Mouse (Mus musculus) liver, embryonic 12.5 days (tissue): Measurements from ENCODE around the gene Olfr1065. TPM values are rescaled to one million over a fixed set of nuclear protein-coding genes. Genes with fewer than 3 reads are reported as not detected.
"Not testable (repeated sequence)": the region's sequence is repeated elsewhere in the genome, so short reads cannot be mapped to it uniquely, and the experiment has no call there.

ENCODE experiments used
- ATAC-seq: fragments of 200-750 bp; cut with Nextera tagmentation; 2 replicates; pipeline ENCODE4 v1.8.0; 2017; ENCODE audit warnings: moderate number of reproducible peaks, mild to moderate bottlenecking, moderate library complexity
- H3K27ac ChIP-seq: fragments of 300-500 bp; sonication (generic); 2 replicates; pipeline ENCODE4 v1.5.1; 2016; ENCODE audit warnings: mild to moderate bottlenecking
- H3K27me3 ChIP-seq: fragments of 300-500 bp; sonication (generic); replicated peaks from 2 replicates; pipeline ENCODE4 v1.6.1; 2016; ENCODE audit warnings: mild to moderate bottlenecking, moderate library complexity
- H3K36me3 ChIP-seq: fragments of 300-500 bp; sonication (generic); 2 replicates; pipeline ENCODE4 v1.6.1; 2016; ENCODE audit warnings: mild to moderate bottlenecking, moderate library complexity
- H3K4me1 ChIP-seq: fragments of 300-500 bp; sonication (generic); 2 replicates; pipeline ENCODE4 v1.6.1; 2016
- H3K4me2 ChIP-seq: fragments of 300-500 bp; sonication (generic); 2 replicates; pipeline ENCODE4 v1.6.1; 2016; ENCODE audit warnings: mild to moderate bottlenecking, moderate library complexity
- H3K4me3 ChIP-seq: fragments of 300-500 bp; sonication (generic); 2 replicates; pipeline ENCODE4 v1.5.1; 2016; ENCODE audit warnings: mild to moderate bottlenecking, moderate library complexity
- H3K9ac ChIP-seq: fragments of 300-500 bp; sonication (generic); 2 replicates; pipeline ENCODE4 v1.6.1; 2016; ENCODE audit warnings: mild to moderate bottlenecking, moderate library complexity
- H3K9me3 ChIP-seq: fragments of 300-500 bp; sonication (generic); replicated peaks from 2 replicates; pipeline ENCODE4 v1.6.1; 2016; ENCODE audit warnings: mild to moderate bottlenecking, moderate library complexity
- WGBS: fragments of 180-500 bp; shearing (Covaris S2); methylation state at CpG from one replicate; pipeline ENCODE4 v1.1.7; 2016; ENCODE audit not compliant: insufficient replicate concordance; 5-methylcytosine and 5-hydroxymethylcytosine counted together
- polyA plus RNA-seq: library from polyadenylated mRNA; unstranded; fragments of >200 nt; fragmentation: Nextera tagmentation; extraction: Ambion mirVana; gene quantifications from 2 replicates; pipeline ENCODE4 v1.2.1, GENCODE M21; 2016

Gene Olfr1065
- polyA plus RNA-seq = not detected in 2 replicates

DNA sequence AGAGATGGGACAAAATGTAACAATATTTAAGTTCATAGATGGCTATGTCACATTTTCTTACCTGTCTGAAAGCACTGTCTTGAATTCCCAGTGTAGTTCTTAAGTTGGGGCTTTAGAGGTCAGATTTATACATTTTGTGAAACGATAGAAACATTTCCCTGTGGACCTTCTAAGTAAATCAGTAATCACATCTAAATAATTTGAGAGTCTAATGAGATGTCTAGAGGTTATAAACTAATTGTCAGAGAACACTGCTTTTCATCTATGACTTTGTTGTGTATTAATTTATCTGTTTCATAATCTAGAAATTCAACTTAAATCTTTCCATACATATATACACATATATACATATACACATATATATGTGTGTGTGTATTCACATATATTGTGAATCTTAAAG is at the start of gene Olfr1065:
Gene Olfr1065 (minus strand): TSS at position 101 of the 400 bp plus-strand sequence.
- WGBS = 33% methylated on average over 1 of the region's 1 CpGs

DNA sequence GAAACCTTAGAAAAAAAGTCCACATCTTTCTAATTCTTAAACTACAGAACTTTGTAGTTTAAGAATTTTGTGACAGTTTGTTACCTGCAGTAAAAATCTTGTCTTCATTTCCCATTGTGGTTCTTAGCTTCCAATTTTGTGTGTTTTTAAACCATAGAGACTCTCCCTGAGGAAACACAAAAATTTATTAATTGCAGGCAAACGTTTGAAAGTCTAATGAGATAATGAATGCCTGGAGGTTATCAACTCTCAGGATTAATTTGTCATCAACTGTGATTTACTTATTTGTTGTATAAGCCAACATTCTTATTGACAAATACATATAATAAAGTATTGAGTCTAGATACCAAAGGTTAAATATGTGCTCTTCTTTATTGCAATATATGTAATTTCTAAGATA is 36.9 kb upstream of the Olfr1065 start, which contains the start of gene Olfr228:
Gene Olfr228 (minus strand): TSS at position 101 of the 400 bp plus-strand sequence.
- Histone ChIP-seq H3K9me3 (no peaks in the 10 kb centered on the region), H3K4me2 (no peak within 1 kb of the TSS), H3K27me3 (no peaks in the 10 kb centered on the region), H3K9ac (no peak within 1 kb of the TSS), H3K4me1 (no peaks in the 10 kb centered on the region), H3K36me3 (no peaks in the 10 kb centered on the region), H3K27ac (no peak within 1 kb of the TSS), H3K4me3 (no peak within 1 kb of the TSS)
- no peak for ATAC-seq
- 24% methylated on average over 1 of the region's 1 CpGs for WGBS

More for the DNA sequence above, at the start of gene Olfr1065:
- not testable (repeated sequence) for H3K36me3 ChIP-seq, H3K27me3 ChIP-seq, H3K4me1 ChIP-seq, H3K27ac ChIP-seq, H3K4me3 ChIP-seq, H3K9me3 ChIP-seq, H3K4me2 ChIP-seq, ATAC-seq, H3K9ac ChIP-seq

DNA sequence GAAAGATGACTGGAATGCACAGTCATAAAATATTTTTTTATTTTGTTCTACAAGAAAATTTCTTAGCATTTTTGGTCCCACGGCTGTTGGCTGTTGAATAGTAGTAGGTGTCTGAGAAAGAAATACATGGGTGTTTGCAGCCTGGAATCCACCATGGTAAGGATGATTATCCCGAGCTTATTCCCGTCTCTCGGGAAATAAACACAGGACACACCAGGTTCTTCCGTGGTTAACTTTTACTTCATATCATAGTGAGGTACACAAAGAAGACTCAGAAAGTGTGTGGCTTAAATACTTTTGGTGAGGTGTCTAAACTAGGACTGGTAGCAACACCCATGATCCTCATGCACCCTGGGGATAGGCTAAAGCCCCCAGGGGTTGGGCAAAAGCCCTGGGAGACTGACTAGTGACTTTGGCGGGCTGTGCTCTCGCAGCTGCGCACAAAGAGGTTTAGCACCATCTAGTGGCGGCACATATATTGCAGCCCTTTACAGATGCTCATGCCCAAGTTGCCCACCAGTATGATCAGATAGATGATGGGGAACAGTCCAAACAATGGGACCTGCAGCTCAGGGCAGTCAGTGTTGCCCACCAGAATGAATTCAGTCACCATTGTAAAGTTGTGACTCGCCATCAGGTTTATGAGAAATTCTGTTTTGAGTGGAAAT is 14.2 kb upstream of the Olfr1065 start:
- Histone ChIP-seq H3K36me3 (no peaks in the 10 kb centered on the region), H3K9ac (no peak overlapping the region), H3K4me1 (no peaks in the 10 kb centered on the region), H3K4me2 (no peak overlapping the region), H3K27me3 (no peaks in the 10 kb centered on the region), H3K9me3 (no peaks in the 10 kb centered on the region), H3K4me3 (no peak overlapping the region), H3K27ac (no peak overlapping the region)
- no peak for ATAC-seq
- WGBS = 31% methylated on average over 10 of the region's 10 CpGs

DNA sequence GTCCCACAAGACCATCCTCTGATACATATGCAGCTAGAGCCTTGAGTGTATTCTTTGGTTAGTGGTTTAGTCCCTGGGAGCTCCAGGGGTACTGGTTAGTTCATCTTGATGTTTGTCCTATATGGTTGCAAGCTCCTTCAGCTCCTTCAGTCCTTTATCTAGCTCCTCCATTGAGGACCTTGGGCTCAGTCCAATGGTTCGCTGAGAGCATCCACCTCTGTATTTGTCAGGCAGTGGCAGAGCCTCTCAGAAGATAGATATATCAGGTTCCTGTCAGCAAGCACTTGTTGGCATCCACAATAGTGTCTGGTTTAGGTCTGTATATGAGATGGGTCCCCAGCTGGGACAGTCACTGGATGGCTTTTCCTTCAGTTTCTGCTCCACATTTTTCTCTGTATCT is 10.0 kb upstream of the Olfr1065 start:
- 55% methylated on average over 1 of the region's 1 CpGs for WGBS
- no peaks in the 10 kb centered on the region for H3K9me3 ChIP-seq
- no peak overlapping the region for H3K27ac ChIP-seq
- no peaks in the 10 kb centered on the region for H3K4me1 ChIP-seq
- no peak overlapping the region for H3K9ac ChIP-seq
- H3K36me3 ChIP-seq = no peaks in the 10 kb centered on the region
- no peaks in the 10 kb centered on the region for H3K27me3 ChIP-seq
- H3K4me2 ChIP-seq = no peak overlapping the region
- H3K4me3 ChIP-seq = no peak overlapping the region
- no peak for ATAC-seq

DNA sequence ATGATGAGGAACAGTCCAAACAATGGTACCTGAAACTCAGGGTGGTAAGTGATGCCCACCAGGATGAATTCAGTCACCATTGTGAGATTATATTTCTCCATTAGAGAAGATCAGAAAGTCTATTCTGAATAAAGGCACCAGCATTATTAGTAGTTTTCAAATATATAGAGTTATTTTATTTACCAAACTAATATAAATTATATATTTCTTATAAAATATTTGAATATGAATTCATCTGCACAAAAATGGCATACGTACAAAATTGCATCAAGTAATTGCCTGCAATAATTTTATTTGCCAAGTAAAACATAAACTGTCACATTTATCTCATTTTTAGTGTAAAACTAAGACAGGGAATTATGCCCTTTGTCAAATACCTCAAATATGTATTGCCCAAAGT is 5.8 kb upstream of the Olfr1065 start, which contains the start of gene Olfr1066:
Gene Olfr1066 (minus strand): TSS at position 101 of the 400 bp plus-strand sequence.
- no peak for ATAC-seq
- Histone ChIP-seq H3K9ac (no peak within 1 kb of the TSS), H3K9me3 (no peaks in the 10 kb centered on the region), H3K4me1 (no peaks in the 10 kb centered on the region), H3K4me2 (no peak within 1 kb of the TSS), H3K27me3 (no peaks in the 10 kb centered on the region), H3K36me3 (no peaks in the 10 kb centered on the region), H3K27ac (no peak within 1 kb of the TSS), H3K4me3 (no peak within 1 kb of the TSS)
- 60% methylated on average over 1 of the region's 1 CpGs for WGBS

DNA sequence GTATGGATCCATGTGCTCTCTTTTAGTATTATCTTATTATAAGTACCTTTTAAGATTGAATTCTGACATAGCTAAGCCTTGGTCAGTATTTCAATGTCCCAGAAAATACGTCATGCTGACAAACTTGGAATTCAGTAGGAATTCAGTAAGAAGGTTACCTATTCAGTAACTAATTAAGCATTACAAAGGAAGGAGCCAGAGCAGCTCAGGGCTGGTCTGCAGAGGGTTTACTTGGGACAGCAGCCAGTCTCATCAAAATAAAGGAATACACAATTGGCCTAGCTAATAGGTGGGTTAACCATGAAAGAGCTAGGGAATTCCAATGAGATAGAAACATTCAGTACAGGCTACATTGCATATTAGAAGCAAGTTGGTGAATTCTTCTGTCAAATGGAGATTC is 8.3 kb downstream of the Olfr1065 start:
- WGBS = 57% methylated on average over 1 of the region's 1 CpGs
- H3K36me3 ChIP-seq, H3K27me3 ChIP-seq, H3K27ac ChIP-seq, ATAC-seq, H3K4me1 ChIP-seq, H3K4me2 ChIP-seq, H3K4me3 ChIP-seq, H3K9me3 ChIP-seq, H3K9ac ChIP-seq: not testable (repeated sequence)

DNA sequence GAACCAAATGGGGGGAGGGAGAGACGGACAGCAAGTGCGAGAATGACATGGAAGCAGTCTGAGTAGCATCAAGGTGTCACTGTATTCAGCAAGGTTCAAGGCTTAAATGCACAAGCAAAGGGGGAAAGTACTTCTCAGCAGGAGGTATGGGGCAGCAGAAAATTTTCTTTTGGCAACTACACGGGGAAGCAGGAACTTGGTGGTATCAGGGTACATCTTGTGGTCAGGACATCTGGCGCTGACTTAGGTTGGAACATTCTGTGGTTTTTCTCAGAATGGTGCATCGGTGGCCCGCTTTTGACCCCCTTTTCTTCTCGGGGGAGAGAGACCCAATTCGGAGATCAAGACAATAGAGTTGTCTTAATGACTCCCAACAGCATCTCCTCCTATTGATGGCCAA is 21.9 kb downstream of the Olfr1065 start:
- not testable (repeated sequence) for H3K27me3 ChIP-seq, H3K4me1 ChIP-seq, H3K36me3 ChIP-seq, H3K4me2 ChIP-seq, H3K9me3 ChIP-seq, ATAC-seq, H3K9ac ChIP-seq, H3K27ac ChIP-seq, H3K4me3 ChIP-seq
- 43% methylated on average over 8 of the region's 8 CpGs for WGBS

DNA sequence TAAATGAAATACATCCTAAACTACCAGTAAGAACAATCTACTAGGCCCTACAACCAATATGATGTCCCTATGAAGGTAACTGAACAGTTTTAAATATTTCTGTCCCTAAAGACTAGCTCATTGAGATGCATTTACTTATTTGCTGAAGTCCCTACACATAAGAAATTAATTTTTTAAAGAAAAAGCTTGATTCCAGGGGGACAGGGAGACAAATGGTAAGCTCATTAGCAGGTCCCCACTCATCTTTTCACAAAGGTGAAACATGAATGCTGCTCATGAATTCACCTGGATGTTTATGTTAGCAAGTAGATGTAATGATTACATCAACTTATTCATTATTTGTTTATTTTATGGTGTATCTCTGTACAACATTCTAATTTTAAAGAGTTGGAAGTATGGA is 23.7 kb downstream of the Olfr1065 start, which contains the start of gene Olfr1062:
Gene Olfr1062 (minus strand): TSS at position 101 of the 400 bp plus-strand sequence.
- not testable (repeated sequence) for ATAC-seq, H3K4me2 ChIP-seq, H3K4me1 ChIP-seq, H3K9me3 ChIP-seq, H3K27ac ChIP-seq, H3K4me3 ChIP-seq, H3K36me3 ChIP-seq, H3K27me3 ChIP-seq, H3K9ac ChIP-seq

DNA sequence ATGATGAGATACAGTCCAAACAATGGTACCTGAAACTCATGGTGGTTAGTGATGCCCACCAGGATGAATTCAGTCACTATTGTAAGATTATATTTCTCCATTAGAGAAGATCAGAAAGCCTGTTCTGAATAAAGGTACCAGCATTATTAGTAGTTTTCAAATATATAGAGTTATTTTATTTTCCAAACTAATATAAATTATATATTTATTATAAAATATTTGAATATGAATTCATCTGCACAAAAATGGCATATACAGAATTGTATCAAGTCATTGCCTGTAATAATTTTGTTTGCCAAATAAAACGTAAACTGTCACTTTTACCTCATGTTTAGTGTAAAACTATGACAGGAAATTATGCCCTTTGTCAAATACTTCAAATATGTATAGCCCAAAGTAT is 36.4 kb downstream of the Olfr1065 start, which contains the start of gene Olfr1061:
Gene Olfr1061 (minus strand): TSS at position 101 of the 400 bp plus-strand sequence.
- H3K27me3 ChIP-seq = no peaks in the 10 kb centered on the region
- WGBS = 67% methylated on average over 1 of the region's 1 CpGs
- no peaks in the 10 kb centered on the region for H3K4me1 ChIP-seq
- no peaks in the 10 kb centered on the region for H3K36me3 ChIP-seq
- H3K4me3 ChIP-seq = no peak within 1 kb of the TSS
- H3K4me2 ChIP-seq = no peak within 1 kb of the TSS
- H3K9ac ChIP-seq = no peak within 1 kb of the TSS
- H3K9me3 ChIP-seq = no peaks in the 10 kb centered on the region
- no peak for ATAC-seq
- no peak within 1 kb of the TSS for H3K27ac ChIP-seq

DNA sequence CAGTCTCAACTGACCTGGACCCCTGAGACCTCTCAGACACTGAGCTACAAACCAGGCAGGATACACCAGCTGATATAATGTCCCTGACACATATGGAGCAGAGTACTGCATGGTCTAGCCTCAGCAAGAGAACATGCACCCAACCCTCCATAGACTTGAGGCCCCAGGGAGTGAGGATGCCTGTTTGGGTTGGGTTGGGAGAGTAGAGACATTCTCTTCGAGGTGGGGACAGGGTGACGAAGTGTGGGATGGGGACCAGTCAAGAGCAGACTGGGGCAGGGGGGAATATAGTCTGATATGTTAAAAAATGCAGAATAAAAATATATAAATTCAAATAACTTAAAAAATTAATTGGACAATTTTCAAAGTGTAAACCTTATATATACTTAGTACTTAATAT is 55.3 kb downstream of the Olfr1065 start:
- ATAC-seq = no peak
- Histone ChIP-seq H3K9ac (no peak overlapping the region), H3K4me1 (no peaks in the 10 kb centered on the region), H3K4me2 (no peak overlapping the region), H3K36me3 (no peaks in the 10 kb centered on the region), H3K27me3 (no peaks in the 10 kb centered on the region), H3K27ac (no peak overlapping the region), H3K9me3 (no peaks in the 10 kb centered on the region), H3K4me3 (no peak overlapping the region)
- WGBS = 63% methylated on average over 2 of the region's 2 CpGs
